Mouse (Mus musculus): Measurements from ENCODE around the gene Morc4. TPM values are rescaled to one million over a fixed set of nuclear protein-coding genes. Genes with fewer than 3 reads are reported as not detected.

The Morc4 gene
- polyA plus RNA-seq (2015; fragmentation: Nextera tagmentation; extraction: Ambion mirVana): 2.3 and 3.2 TPM in 2 replicates

- H3K9ac ChIP-seq: peak within 1 kb of the TSS; percentile 64
- WGBS: 23% methylated on average over 54 of the region's 87 CpGs
- peak within 1 kb of the TSS; percentile 55 for H3K4me3 ChIP-seq
- no peak within 1 kb of the TSS for H3K27ac ChIP-seq
- H3K9me3 ChIP-seq (replicated peaks): no peaks in the 10 kb centered on the region
- H3K36me3 ChIP-seq (ENCODE audit: poor library complexity, severe bottlenecking): no peaks in the 10 kb centered on the region
- peaks cover 16% of the 10 kb centered on the region; the same call in 1 of the 2 replicates for H3K27me3 ChIP-seq
- H3K4me2 ChIP-seq: peak within 1 kb of the TSS; percentile 72
- peak; percentile 93 for ATAC-seq
- H3K4me1 ChIP-seq: no peaks in the 10 kb centered on the region
Measured at GRCm38 (mm10) chrX:139870938-139871791, at the start of gene Morc4. Gene Morc4 (minus strand): TSS chrX:139871677.

DNA sequence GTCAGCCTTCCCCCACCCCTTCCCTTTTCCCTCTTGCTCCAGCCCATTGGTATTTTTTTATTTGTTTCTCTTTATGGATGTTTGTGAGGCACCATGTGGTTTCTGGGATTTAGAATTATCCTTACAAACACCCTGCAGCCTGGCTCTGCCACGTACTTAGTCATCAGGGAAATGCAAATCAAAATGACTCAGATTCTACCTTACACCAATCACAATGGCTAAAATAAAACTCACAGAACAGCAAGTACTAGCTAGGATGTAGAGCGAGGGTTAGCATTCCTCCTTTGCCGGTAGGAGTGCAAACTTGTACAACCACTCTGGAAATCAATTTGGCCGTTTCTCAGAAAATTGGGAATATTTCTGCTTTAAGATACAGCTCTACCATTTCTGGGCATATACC is 49.1 kb upstream of the Morc4 start:
- Histone ChIP-seq H3K4me3 (no peak overlapping the region), H3K9ac (no peak overlapping the region), H3K4me2 (no peak overlapping the region), H3K27ac (no peak overlapping the region), H3K9me3 (replicated peaks) (no peaks in the 10 kb centered on the region), H3K4me1 (no peaks in the 10 kb centered on the region), H3K27me3 (no peaks in the 10 kb centered on the region), H3K36me3 (ENCODE audit: poor library complexity, severe bottlenecking) (no peaks in the 10 kb centered on the region)
- WGBS: 86% methylated on average over 4 of the region's 4 CpGs
- no peak for ATAC-seq

DNA sequence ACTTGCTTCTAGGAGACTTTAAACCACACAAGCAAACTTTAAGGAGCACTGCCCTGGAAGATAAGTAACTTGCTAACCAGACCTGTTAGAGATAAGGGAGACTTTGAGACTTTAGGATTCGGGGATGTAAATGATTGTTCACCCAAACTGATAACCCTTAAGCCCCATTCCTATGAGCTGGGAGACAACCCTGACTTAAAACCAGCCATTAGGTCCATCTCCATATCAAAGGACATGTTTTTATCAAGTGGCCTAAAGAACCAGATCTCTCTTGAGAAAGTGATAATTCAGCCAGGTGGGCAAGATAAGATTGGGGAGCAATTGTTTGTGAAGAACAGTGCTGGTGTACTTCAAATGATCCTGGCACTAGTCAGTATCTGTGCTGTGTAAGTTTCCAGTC is 19.9 kb upstream of the Morc4 start:
- no peak for ATAC-seq
- Histone ChIP-seq H3K27ac (no peak overlapping the region), H3K36me3 (ENCODE audit: poor library complexity, severe bottlenecking) (no peaks in the 10 kb centered on the region), H3K9me3 (replicated peaks) (no peaks in the 10 kb centered on the region), H3K9ac (no peak overlapping the region), H3K27me3 (no peaks in the 10 kb centered on the region), H3K4me1 (no peaks in the 10 kb centered on the region), H3K4me2 (no peak overlapping the region), H3K4me3 (no peak overlapping the region)
- 70% methylated on average over 1 of the region's 1 CpGs for WGBS

DNA sequence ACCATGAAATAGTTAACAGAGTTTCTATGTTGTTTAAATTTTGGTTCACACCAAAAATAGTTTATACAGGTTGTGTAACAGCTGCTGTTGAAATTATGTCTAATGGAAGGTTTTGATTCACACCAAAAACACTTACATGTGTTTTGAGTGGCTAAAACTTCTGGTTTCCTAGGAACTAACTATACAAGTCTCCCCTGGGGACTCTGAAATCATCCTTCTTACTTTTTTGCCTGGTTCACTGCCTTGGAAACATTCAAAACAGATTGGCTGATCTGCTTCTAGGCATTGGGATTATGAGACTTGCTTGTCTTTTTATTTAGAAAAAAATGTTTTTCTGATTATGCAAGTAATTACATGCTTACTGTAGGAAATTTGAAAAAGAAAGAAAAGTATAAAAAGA is 11.7 kb upstream of the Morc4 start:
- Histone ChIP-seq H3K9me3 (replicated peaks) (no peaks in the 10 kb centered on the region), H3K27ac (no peak overlapping the region), H3K27me3 (peaks cover 3% of the 10 kb centered on the region; the same call in 1 of the 2 replicates), H3K9ac (no peak overlapping the region), H3K4me2 (no peak overlapping the region), H3K4me3 (no peak overlapping the region), H3K4me1 (no peaks in the 10 kb centered on the region), H3K36me3 (ENCODE audit: poor library complexity, severe bottlenecking) (no peaks in the 10 kb centered on the region)
- ATAC-seq: no peak

- H3K36me3 ChIP-seq (ENCODE audit: poor library complexity, severe bottlenecking): no peaks in the 10 kb centered on the region
- H3K4me1 ChIP-seq: no peaks in the 10 kb centered on the region; the same call in 1 of the 2 replicates
- 12% methylated on average over 3 of the region's 3 CpGs for WGBS
- H3K4me2 ChIP-seq: no peak overlapping the region
- H3K9me3 ChIP-seq (replicated peaks): no peaks in the 10 kb centered on the region
- ATAC-seq: no peak
- H3K9ac ChIP-seq: no peak overlapping the region
- no peak overlapping the region for H3K4me3 ChIP-seq
- H3K27me3 ChIP-seq: peaks cover 12% of the 10 kb centered on the region; the same call in 1 of the 2 replicates
- no peak overlapping the region for H3K27ac ChIP-seq
Measured at GRCm38 (mm10) chrX:139877936-139878335, 6.5 kb upstream of the Morc4 start.

- 83% methylated on average over 7 of the region's 7 CpGs for WGBS
- ATAC-seq: no peak
- Histone ChIP-seq H3K4me2 (no peak overlapping the region), H3K4me3 (no peak overlapping the region), H3K27me3 (peaks cover 12% of the 10 kb centered on the region; the same call in 1 of the 2 replicates), H3K9me3 (replicated peaks) (no peaks in the 10 kb centered on the region), H3K9ac (no peak overlapping the region), H3K4me1 (no peaks in the 10 kb centered on the region; the same call in 1 of the 2 replicates), H3K27ac (no peak overlapping the region), H3K36me3 (ENCODE audit: poor library complexity, severe bottlenecking) (no peaks in the 10 kb centered on the region)
Measured at GRCm38 (mm10) chrX:139877105-139877504, 5.6 kb upstream of the Morc4 start.

DNA sequence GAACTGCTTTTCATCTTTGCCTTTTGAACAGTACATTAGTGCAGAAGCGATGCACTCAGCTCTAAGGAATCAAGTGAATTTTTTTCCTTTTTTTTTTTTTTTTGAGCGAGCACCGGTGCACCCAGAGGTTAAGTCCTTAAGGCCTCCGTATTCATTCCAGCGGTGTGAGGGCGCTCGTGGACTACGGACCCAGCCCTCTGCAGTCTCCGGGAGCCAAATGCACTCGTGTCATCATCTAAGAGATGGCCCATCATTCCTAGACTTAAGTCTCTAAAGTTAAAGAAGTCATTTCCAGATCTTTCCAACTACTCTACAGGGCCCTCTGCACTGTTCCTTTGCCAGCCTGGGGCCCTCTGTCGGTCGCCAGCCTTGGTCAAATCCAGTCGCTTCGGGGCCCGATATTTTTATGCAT is 1.2 kb downstream of the Morc4 start:
- Histone ChIP-seq H3K9me3 (replicated peaks) (no peaks in the 10 kb centered on the region), H3K27me3 (peaks cover 14% of the 10 kb centered on the region; the same call in 1 of the 2 replicates), H3K36me3 (ENCODE audit: poor library complexity, severe bottlenecking) (no peaks in the 10 kb centered on the region), H3K27ac (no peak overlapping the region), H3K4me1 (no peaks in the 10 kb centered on the region), H3K4me2 (peak overlapping the region; percentile 72), H3K4me3 (peak overlapping the region; percentile 55), H3K9ac (no peak overlapping the region)
- no peak; the same call in 1 of the 2 replicates for ATAC-seq
- 15% methylated on average over 15 of the region's 15 CpGs for WGBS

GRCm38 (mm10) chrX:139859402-139859801 is 12.1 kb downstream of the Morc4 start:
- ATAC-seq: no peak
- no peaks in the 10 kb centered on the region for H3K9me3 ChIP-seq (replicated peaks)
- no peaks in the 10 kb centered on the region for H3K36me3 ChIP-seq (ENCODE audit: poor library complexity, severe bottlenecking)
- no peak overlapping the region for H3K4me3 ChIP-seq
- H3K9ac ChIP-seq: no peak overlapping the region
- no peaks in the 10 kb centered on the region for H3K4me1 ChIP-seq
- H3K4me2 ChIP-seq: no peak overlapping the region
- H3K27ac ChIP-seq: no peak overlapping the region
- 85% methylated on average over 5 of the region's 5 CpGs for WGBS
- H3K27me3 ChIP-seq: no peaks in the 10 kb centered on the region

- H3K4me1 ChIP-seq: no peaks in the 10 kb centered on the region
- H3K4me3 ChIP-seq: no peak overlapping the region
- H3K36me3 ChIP-seq (ENCODE audit: poor library complexity, severe bottlenecking): no peaks in the 10 kb centered on the region
- no peaks in the 10 kb centered on the region for H3K9me3 ChIP-seq (replicated peaks)
- H3K9ac ChIP-seq: no peak overlapping the region
- no peak overlapping the region for H3K27ac ChIP-seq
- no peaks in the 10 kb centered on the region for H3K27me3 ChIP-seq
- WGBS: 87% methylated on average over 4 of the region's 4 CpGs
- ATAC-seq: no peak
- H3K4me2 ChIP-seq: no peak overlapping the region
Measured at GRCm38 (mm10) chrX:139854795-139855194, 16.7 kb downstream of the Morc4 start.

GRCm38 (mm10) chrX:139841091-139841490 is 30.4 kb downstream of the Morc4 start:
- no peaks in the 10 kb centered on the region for H3K4me1 ChIP-seq
- H3K9ac ChIP-seq: no peak overlapping the region
- no peaks in the 10 kb centered on the region for H3K36me3 ChIP-seq (ENCODE audit: poor library complexity, severe bottlenecking)
- no peak for ATAC-seq
- no peak overlapping the region for H3K4me3 ChIP-seq
- no peaks in the 10 kb centered on the region for H3K9me3 ChIP-seq (replicated peaks)
- no peaks in the 10 kb centered on the region for H3K27me3 ChIP-seq
- no peak overlapping the region for H3K27ac ChIP-seq
- no peak overlapping the region for H3K4me2 ChIP-seq
- 81% methylated on average over 6 of the region's 6 CpGs for WGBS

GRCm38 (mm10) chrX:139839057-139839456 is 32.4 kb downstream of the Morc4 start:
- no peak overlapping the region for H3K27ac ChIP-seq
- no peaks in the 10 kb centered on the region for H3K9me3 ChIP-seq (replicated peaks)
- H3K9ac ChIP-seq: no peak overlapping the region
- no peak overlapping the region for H3K4me2 ChIP-seq
- no peak overlapping the region for H3K4me3 ChIP-seq
- ATAC-seq: no peak
- no peaks in the 10 kb centered on the region for H3K4me1 ChIP-seq
- WGBS: 60% methylated on average over 3 of the region's 3 CpGs
- H3K27me3 ChIP-seq: no peaks in the 10 kb centered on the region
- no peaks in the 10 kb centered on the region for H3K36me3 ChIP-seq (ENCODE audit: poor library complexity, severe bottlenecking)

- Histone ChIP-seq H3K4me1 (no peaks in the 10 kb centered on the region), H3K9me3 (replicated peaks) (no peaks in the 10 kb centered on the region), H3K36me3 (ENCODE audit: poor library complexity, severe bottlenecking) (no peaks in the 10 kb centered on the region), H3K4me3 (no peak overlapping the region), H3K4me2 (no peak overlapping the region), H3K9ac (no peak overlapping the region), H3K27ac (no peak overlapping the region), H3K27me3 (no peaks in the 10 kb centered on the region)
- ATAC-seq: peak; percentile 63
- WGBS: 15% methylated on average over 5 of the region's 5 CpGs
Measured at GRCm38 (mm10) chrX:139832464-139832863, 39.0 kb downstream of the Morc4 start.

All from forebrain, embryonic 13.5 days (tissue).